Mouse (Mus musculus): ENCODE measurements around the gene Hmgcs2.

- no peak for TF ChIP-seq CTCF (IDR thresholded peaks at IDR 0.05; ENCODE audit: borderline replicate concordance, extremely low read depth, insufficient read depth, insufficient read length)
- no peak for TF ChIP-seq POLR2A (IDR thresholded peaks at IDR 0.05; ENCODE audit: borderline replicate concordance, extremely low read depth, insufficient read depth, insufficient read length, poor library complexity, severe bottlenecking)
These were observed 3.0 kb downstream of the Hmgcs2 start for GRCm38 (mm10) chr3:98283205-98283604.

Data from brain, embryonic 14.5 days (tissue).